Mouse (Mus musculus) embryonic facial prominence, embryonic 11.5 days (tissue): Measurements from ENCODE around the gene Mif4gd. TPM values are rescaled to one million over a fixed set of nuclear protein-coding genes. Genes with fewer than 3 reads are reported as not detected.
A peak's percentile ranks its signal among the peaks of the same experiment; 100 is the strongest.

Experiments used
- ATAC-seq: fragments of 200-750 bp; cut with Nextera tagmentation; replicated peaks from 2 replicates; pipeline ENCODE4 v1.8.0; 2017; ENCODE audit warnings: low read depth; ENCODE audit not compliant: insufficient number of reproducible peaks, low FRiP score, low TSS enrichment
- DNase-seq: peaks from one replicate; pipeline ENCODE4 v3.0.0-alpha.2; 2015; ENCODE audit warnings: low spot score
- H3K27ac ChIP-seq: fragments of 300-500 bp; sonication (generic); replicated peaks from 2 replicates; pipeline ENCODE4 v1.5.1; 2014; ENCODE audit warnings: mild to moderate bottlenecking, low read depth, low read length, control low read depth
- H3K27me3 ChIP-seq: fragments of 300-500 bp; sonication (generic); 2 replicates; pipeline ENCODE4 v1.6.1; 2014; ENCODE audit warnings: mild to moderate bottlenecking, low read length, moderate library complexity, mixed read lengths; ENCODE audit not compliant: control insufficient read depth, insufficient read depth
- H3K36me3 ChIP-seq: fragments of 300-500 bp; sonication (generic); replicated peaks from 2 replicates; pipeline ENCODE4 v1.6.1; 2014; ENCODE audit warnings: low read depth, mild to moderate bottlenecking, low read length, moderate library complexity, mixed read lengths; ENCODE audit not compliant: control insufficient read depth, insufficient read depth
- H3K4me1 ChIP-seq: fragments of 300-500 bp; sonication (generic); 2 replicates; pipeline ENCODE4 v1.6.1; 2014; ENCODE audit warnings: low read length, mixed read lengths; ENCODE audit not compliant: control insufficient read depth, insufficient read depth
- H3K4me2 ChIP-seq: fragments of 300-500 bp; sonication (generic); 2 replicates; pipeline ENCODE4 v1.6.1; 2014; ENCODE audit warnings: low read depth, mild to moderate bottlenecking, control low read depth, low read length, moderate library complexity
- H3K4me3 ChIP-seq: fragments of 300-500 bp; sonication (generic); 2 replicates; pipeline ENCODE4 v1.5.1; 2014; ENCODE audit warnings: low read depth, low read length, control low read depth
- H3K9ac ChIP-seq: fragments of 300-500 bp; sonication (generic); replicated peaks from 2 replicates; pipeline ENCODE4 v1.6.1; 2014; ENCODE audit warnings: mild to moderate bottlenecking, control low read depth, low read length
- H3K9me3 ChIP-seq: fragments of 300-500 bp; sonication (generic); replicated peaks from 2 replicates; pipeline ENCODE4 v1.6.1; 2016; ENCODE audit warnings: mild to moderate bottlenecking, low read length, inconsistent platforms, mixed read lengths; ENCODE audit not compliant: control insufficient read depth
- WGBS: fragments of 180-500 bp; shearing (Covaris S2); extraction: QIAGEN DNeasy Blood & Tissue Kit; methylation state at CpG from one replicate; pipeline ENCODE4 v1.1.7; 2014; 5-methylcytosine and 5-hydroxymethylcytosine counted together
- polyA plus RNA-seq: library from polyadenylated mRNA; unstranded; fragments of >200 nt; fragmentation: Nextera tagmentation; extraction: Ambion mirVana; gene quantifications from 2 replicates; pipeline ENCODE4 v1.2.1, GENCODE M21; 2014

Mif4gd gene
- polyA plus RNA-seq, 1 experiment from 2014 or later = 18.2 TPM

DNA sequence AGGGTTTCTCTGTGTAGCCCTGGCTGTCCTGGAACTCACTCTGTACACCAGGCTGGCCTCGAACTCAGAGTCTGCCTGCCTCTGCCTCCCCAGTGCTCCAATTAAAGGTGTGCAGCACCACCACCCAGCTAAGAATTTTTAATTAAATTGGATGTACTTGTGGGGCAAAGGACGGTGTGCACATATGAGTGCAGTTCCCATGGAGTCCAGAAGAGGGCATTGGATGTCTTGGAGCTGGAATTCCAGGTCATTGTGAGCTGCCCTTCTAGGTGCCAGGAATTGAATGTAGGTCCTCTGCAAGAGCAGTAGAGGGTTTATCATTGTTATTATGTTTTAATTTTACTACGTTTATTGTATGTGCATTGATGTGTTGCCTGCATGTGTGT lies 18.7 kb upstream of the Mif4gd start:
- H3K4me1 ChIP-seq = no peaks in the 10 kb centered on the region
- no peak for ATAC-seq
- no peak overlapping the region for H3K4me2 ChIP-seq
- no peak overlapping the region for H3K9ac ChIP-seq
- no peaks in the 10 kb centered on the region for H3K27me3 ChIP-seq
- WGBS = 18% methylated on average over 3 of the region's 3 CpGs
- no peak overlapping the region for H3K4me3 ChIP-seq
- H3K27ac ChIP-seq = no peak overlapping the region
- peak; percentile 36 for DNase-seq
- no peaks in the 10 kb centered on the region for H3K36me3 ChIP-seq
- no peaks in the 10 kb centered on the region for H3K9me3 ChIP-seq

DNA sequence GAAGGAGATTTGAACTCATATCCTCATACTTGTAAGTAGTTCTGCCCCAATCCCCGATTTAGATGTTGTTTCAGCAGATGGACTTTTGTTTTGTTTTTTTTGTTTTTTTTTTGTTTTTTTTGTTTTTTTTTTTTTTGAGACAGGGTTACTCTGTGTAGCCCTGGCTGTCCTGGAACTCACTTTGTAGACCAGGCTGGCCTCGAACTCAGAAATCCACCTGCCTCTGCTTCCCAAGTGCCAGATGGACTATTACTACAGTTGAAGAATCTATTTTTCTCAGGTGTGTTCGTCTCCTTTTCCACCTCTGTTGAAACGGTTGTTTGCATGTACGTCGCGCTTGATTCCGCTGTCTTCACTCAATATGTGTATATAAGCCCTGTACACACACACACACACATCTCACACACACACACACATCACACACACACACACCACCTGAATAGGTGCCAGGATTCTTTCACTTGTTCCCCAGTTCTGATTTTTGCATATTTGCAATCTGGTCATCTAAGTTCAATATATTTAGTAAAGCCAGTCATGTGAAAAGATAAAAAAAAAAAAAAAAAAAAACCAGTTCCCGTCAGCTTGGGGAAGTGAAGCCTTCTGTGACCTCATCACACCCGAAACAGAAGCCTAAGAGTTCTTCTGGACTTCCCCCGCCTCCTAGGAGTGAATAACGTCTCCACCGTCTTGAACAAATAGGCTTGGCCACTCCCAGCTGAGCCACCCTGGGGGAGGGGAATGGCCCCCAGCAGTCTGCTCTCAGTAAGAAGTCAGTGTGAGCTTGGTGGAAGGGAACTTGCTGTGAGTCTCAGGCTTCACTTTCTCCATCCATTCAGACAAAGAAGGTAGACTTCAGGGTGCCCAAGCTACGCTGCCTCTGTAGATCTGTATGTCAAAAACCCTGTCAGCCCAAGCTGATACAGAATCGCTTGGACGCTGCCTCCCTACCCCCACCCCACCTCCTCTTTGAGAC lies 18.0 kb upstream of the Mif4gd start:
- Histone ChIP-seq H3K4me2 (no peak overlapping the region), H3K9ac (no peak overlapping the region), H3K36me3 (no peaks in the 10 kb centered on the region), H3K9me3 (no peaks in the 10 kb centered on the region), H3K4me1 (no peaks in the 10 kb centered on the region), H3K4me3 (no peak overlapping the region), H3K27ac (no peak overlapping the region), H3K27me3 (no peaks in the 10 kb centered on the region)
- WGBS = 52% methylated on average over 16 of the region's 16 CpGs
- ATAC-seq = no peak
- no peak for DNase-seq

DNA sequence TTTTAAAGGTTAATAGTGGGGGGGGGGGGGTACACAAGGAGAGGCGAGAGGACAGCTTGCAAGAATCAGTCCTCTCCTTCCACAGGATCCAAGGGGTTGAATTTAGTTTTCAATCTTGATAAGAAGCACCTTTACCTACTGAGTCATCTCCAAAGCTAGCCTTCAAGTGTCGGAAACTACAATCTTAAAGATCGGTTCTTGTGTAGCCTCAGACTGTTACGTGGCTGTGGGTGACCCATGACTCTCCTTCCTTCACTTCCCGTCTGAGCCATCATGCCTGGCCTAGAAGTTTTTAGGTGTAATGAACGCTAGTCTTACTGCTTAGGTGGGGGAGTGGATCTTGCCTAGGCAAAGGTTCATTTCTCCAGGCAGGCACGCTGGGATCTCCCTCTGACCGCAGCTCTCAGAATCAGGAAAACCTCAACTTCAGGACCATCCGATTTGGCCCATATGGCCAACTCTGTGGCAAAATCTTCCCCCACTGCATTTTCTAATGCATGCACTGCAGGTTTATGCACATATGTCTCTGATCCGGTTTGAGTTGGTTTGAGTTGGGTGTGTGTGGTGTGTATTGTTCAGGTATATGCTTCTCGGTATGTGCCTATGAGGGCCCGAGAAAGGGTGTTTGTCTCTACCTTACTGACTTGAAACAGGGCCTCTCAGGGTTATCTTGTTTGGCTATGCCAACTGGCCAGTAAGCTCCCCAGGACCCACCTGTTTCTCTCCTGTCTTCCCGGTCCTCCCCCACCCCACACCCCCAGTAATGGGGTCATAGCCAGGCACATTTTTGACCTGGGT lies 17.2 kb upstream of the Mif4gd start:
- DNase-seq (no peak), ATAC-seq (no peak)
- Histone ChIP-seq H3K27me3 (no peaks in the 10 kb centered on the region), H3K36me3 (no peaks in the 10 kb centered on the region), H3K4me1 (no peaks in the 10 kb centered on the region), H3K9ac (no peak overlapping the region), H3K9me3 (no peaks in the 10 kb centered on the region), H3K4me2 (no peak overlapping the region), H3K27ac (no peak overlapping the region), H3K4me3 (no peak overlapping the region)
- 90% methylated on average over 13 of the region's 13 CpGs for whole genome bisulfite sequencing

DNA sequence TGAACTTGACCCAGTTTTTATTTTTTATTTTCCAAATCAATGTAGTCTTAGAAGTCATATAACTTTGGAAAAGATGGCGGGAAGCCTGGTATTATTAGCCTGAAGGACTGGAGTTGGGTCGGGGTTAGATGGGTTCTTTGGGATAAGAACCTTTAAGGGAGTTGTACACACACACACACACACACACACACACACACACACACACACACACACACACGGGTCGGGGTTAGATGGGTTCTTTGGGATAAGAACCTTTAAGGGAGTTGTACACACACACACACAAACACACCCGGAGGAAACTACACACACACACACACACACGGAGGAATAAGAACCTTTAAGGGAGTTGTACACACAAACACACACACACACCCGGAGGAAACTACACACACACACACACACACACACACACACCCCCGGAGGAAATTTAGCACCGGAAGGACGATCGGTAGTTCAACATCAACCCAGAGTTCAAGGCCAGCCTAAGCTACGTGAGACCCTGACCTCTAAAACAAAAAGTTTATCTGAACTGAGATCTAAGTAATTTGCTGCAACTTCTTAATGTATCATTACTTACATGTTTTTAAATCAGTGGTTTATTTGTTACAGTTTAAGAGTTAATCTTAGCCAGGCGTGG lies 15.8 kb upstream of the Mif4gd start:
- Histone ChIP-seq H3K9me3 (no peaks in the 10 kb centered on the region), H3K4me3 (peak overlapping the region; percentile 47; the same call in 1 of the 2 replicates), H3K36me3 (no peaks in the 10 kb centered on the region), H3K27ac (no peak overlapping the region), H3K4me2 (peak overlapping the region; percentile 0; the same call in 1 of the 2 replicates), H3K4me1 (no peaks in the 10 kb centered on the region), H3K9ac (peak overlapping the region; percentile 45), H3K27me3 (no peaks in the 10 kb centered on the region)
- DNase-seq = no peak
- 54% methylated on average over 13 of the region's 13 CpGs for WGBS
- peak; percentile 39 for ATAC-seq

DNA sequence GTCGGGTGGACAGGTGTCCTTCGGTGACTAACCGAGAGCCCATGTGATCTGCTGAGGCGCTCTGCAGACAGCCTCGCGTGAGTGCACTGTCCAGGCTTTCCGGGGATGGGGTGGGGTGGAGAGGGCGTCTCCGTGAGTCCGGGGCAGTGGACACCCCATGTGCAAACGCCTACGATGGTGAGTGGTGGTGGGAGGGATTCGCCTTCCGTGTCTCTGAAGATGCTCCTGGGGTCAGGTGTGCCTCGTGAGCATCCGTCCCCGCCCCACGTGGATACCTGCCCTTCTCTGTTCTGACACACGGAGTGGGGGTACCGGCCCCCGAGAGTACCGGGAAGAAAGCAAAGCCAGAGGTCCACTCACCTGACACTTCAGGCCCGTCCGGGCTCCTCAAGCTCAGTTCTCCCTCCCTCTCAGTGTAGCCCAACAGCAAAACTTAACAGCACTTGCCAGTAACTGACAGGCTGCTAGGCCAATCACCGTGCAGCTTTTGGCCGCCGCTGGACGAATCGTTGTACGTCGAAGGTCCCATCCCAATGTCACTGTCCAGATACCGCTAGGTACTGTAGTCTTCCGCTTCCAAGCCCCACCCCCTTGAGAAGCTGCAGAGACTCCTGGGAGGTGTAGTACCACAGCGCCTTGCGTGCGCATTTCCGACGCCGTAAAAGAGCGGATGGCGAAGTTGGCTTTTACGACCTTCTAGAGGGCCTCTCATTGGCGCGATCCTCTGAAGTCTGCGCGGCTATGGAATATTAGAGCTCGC lies 15.1 kb upstream of the Mif4gd start, which contains the start of gene Slc25a19:
Slc25a19 (minus strand) TSS at position 591 of the 760 bp plus-strand sequence.
- Histone ChIP-seq H3K4me1 (no peaks in the 10 kb centered on the region), H3K9me3 (no peaks in the 10 kb centered on the region), H3K27me3 (no peaks in the 10 kb centered on the region), H3K27ac (no peak within 1 kb of the TSS), H3K4me2 (peak within 1 kb of the TSS; percentile 77), H3K4me3 (peak within 1 kb of the TSS; percentile 47), H3K9ac (peak within 1 kb of the TSS; percentile 61), H3K36me3 (no peaks in the 10 kb centered on the region)
- under 1% methylated on average over 47 of the region's 47 CpGs for WGBS
- DNase-seq (peak; percentile 99), ATAC-seq (peak; percentile 99)

DNA sequence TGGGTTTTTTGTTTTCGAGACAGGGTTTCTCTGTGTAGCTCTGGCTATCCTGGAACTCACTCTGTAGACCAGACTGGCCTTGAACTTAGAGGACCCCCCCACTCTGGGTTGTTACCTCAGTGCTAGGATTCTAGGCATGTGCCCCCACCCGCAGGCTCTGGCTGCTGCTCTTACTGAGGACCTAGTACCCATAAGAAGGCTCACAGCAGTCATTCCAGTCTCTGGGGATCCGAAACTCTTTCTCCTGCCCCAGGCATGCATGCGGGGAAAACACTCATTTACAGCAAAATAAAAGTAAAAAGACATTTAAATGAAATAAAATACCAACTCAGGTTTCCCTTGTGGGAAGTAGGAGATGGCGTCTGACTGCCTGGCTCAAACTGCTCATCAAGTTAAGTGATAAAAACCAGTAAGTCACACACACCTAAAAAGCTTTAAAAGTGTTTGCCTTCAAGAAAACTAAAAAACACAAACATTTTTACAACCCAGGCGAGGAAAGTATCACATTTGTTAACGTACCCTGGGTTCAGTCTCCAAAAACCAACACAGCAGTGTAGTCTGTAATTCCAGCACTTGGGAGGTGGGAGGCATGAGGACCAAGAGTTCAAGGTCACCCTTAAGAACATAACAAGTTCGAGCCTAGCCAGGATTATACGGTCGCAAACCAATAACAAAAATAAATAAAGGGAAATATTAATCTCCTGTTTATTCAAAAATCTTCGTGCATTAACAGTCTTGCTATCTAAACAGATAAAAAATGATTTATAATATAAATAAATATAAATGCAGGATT lies 14.3 kb upstream of the Mif4gd start:
- no peak for DNase-seq
- Histone ChIP-seq H3K4me2 (peak overlapping the region; percentile 77), H3K9ac (no peak overlapping the region; the same call in 1 of the 2 replicates), H3K4me3 (peak overlapping the region; percentile 47), H3K36me3 (no peaks in the 10 kb centered on the region), H3K9me3 (no peaks in the 10 kb centered on the region), H3K27ac (no peak overlapping the region), H3K27me3 (no peaks in the 10 kb centered on the region), H3K4me1 (no peaks in the 10 kb centered on the region)
- WGBS = 51% methylated on average over 11 of the region's 11 CpGs
- no peak for ATAC-seq

DNA sequence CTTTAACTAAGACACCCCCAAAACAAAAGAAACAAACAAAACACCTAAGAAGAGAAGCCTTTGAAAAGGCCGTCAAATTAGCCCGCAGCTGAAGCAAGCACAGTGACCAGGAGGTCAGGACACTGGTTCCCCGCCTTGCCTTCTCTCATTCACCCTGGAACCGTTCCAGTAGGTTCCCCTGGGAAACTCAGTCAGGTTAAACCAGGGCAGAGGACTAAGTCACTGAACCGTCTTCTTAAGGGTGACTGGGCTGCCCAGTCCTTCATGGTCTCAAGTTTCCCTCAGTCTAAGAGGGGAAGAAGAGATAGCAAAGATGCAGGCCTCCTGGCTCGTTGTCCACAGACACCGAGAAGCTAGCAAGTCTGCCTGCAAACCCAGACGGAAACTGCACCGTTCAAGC lies 13.1 kb upstream of the Mif4gd start:
- H3K4me2 ChIP-seq = no peak overlapping the region
- no peak overlapping the region for H3K9ac ChIP-seq
- no peaks in the 10 kb centered on the region for H3K36me3 ChIP-seq
- no peaks in the 10 kb centered on the region for H3K27me3 ChIP-seq
- no peaks in the 10 kb centered on the region for H3K4me1 ChIP-seq
- no peaks in the 10 kb centered on the region for H3K9me3 ChIP-seq
- H3K4me3 ChIP-seq = no peak overlapping the region
- WGBS = 83% methylated on average over 9 of the region's 9 CpGs
- no peak for DNase-seq
- H3K27ac ChIP-seq = no peak overlapping the region
- no peak for ATAC-seq
